11 mouse cellular contexts compared by ENCODE assay signal in the genomic region with DNA sequence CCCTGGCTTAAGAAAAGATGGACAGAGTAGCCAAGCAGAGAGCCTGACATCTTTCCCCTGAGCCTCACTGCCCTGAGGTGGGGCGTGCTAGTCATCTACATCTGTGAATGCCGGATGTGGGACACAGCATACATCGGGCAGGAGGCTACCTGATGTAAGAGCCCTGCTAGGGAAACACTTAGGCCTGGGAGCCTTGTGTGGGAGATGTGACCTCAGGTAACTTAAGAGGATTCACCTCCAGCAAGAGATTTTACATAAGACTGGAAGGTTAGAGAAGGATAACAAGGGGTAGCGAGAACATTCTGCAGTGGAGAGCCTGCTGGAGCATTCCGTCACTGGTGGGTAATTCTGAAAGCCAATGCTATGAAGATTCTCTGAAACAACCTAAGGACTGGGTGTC.
DNase-seq lines count a peak whose midpoint lies in the region; ATAC-seq lines count a peak whose summit lies in the region.
"Had no signal": no experiment of that assay in that cellular context is flagged by ENCODE, and none has a peak within 500 bp of the region (broad histone marks: within the 10 kb centered on the region; RNA-seq: fewer than 3 reads in every experiment).

No protein-coding gene starts in this region.

- no peaks in the 10 kb centered on the region for H3K27me3 ChIP-seq in intestine, embryonic 16.5 days (replicated peaks; ENCODE audit: control insufficient read depth, insufficient read depth, low read length)
- H3K27me3 ChIP-seq in intestine, embryonic 15.5 days (replicated peaks), result no peaks in the 10 kb centered on the region
- no peaks in the 10 kb centered on the region for H3K27me3 ChIP-seq in embryonic facial prominence, embryonic 14.5 days (replicated peaks; ENCODE audit: control insufficient read depth, insufficient read depth, low read length)
- H3K27me3 ChIP-seq in hindbrain, embryonic 13.5 days, result no peaks in the 10 kb centered on the region
- no peaks in the 10 kb centered on the region for H3K27me3 ChIP-seq in midbrain, embryonic 15.5 days (replicated peaks)

- no peak for DNase-seq in embryonic facial prominence, embryonic 14.5 days (ENCODE audit: low spot score)
- no peak for DNase-seq in cerebellum, adult 8-10 months
- DNase-seq in adrenal gland, postnatal 4 days (ENCODE audit: low spot score in 2 of 2), result no peak
- DNase-seq: heart, adult 2 months; lung, postnatal 14 days; right cerebral cortex, postnatal 25 days had no signal

- ATAC-seq in intestine, embryonic 16.5 days, result no peak
- no peak for ATAC-seq in intestine, embryonic 15.5 days
- ATAC-seq in embryonic facial prominence, embryonic 14.5 days (ENCODE audit: low read depth), result no peak
- ATAC-seq in hindbrain, embryonic 13.5 days (ENCODE audit: low FRiP score), result 0 out of 2 replicates have a peak, but pooled peaks have one; percentile 15
- no peak for ATAC-seq in midbrain, embryonic 15.5 days (replicated peaks)
- no peak for ATAC-seq in monocyte, adult 5-6 weeks (replicated peaks; ENCODE audit: insufficient number of reproducible peaks, low FRiP score, low TSS enrichment, poor library complexity, severe bottlenecking)

- H3K4me3 ChIP-seq in intestine, embryonic 16.5 days (ENCODE audit: low read length), result no peak overlapping the region
- no peak overlapping the region for H3K4me3 ChIP-seq in intestine, embryonic 15.5 days (replicated peaks)
- no peak overlapping the region for H3K4me3 ChIP-seq in embryonic facial prominence, embryonic 14.5 days (ENCODE audit: low read depth, low read length)
- H3K4me3 ChIP-seq in hindbrain, embryonic 13.5 days, result no peak overlapping the region
- H3K4me3 ChIP-seq in midbrain, embryonic 15.5 days, result no peak overlapping the region
- H3K4me3 ChIP-seq: heart, adult 2 months had no signal

- no peak overlapping the region for H3K4me2 ChIP-seq in intestine, embryonic 16.5 days (ENCODE audit: low read depth, low read length)
- H3K4me2 ChIP-seq in intestine, embryonic 15.5 days (replicated peaks), result no peak overlapping the region
- H3K4me2 ChIP-seq in embryonic facial prominence, embryonic 14.5 days (ENCODE audit: low read depth, low read length), result no peak overlapping the region
- H3K4me2 ChIP-seq in hindbrain, embryonic 13.5 days, result peak overlapping the region; percentile 23; the same call in 1 of the 2 replicates
- H3K4me2 ChIP-seq in midbrain, embryonic 15.5 days, result peak overlapping the region; percentile 25; the same call in 1 of the 2 replicates

- H3K4me1 ChIP-seq in intestine, embryonic 16.5 days (ENCODE audit: control insufficient read depth, insufficient read depth, low read length), result peaks cover 9% of the 10 kb centered on the region; the same call in 1 of the 2 replicates
- 0 out of 2 replicates have a peak, but pooled peaks cover 13% of the 10 kb centered on the region for H3K4me1 ChIP-seq in intestine, embryonic 15.5 days (replicated peaks)
- H3K4me1 ChIP-seq in embryonic facial prominence, embryonic 14.5 days (ENCODE audit: control insufficient read depth, insufficient read depth, low read length), result no peaks in the 10 kb centered on the region
- H3K4me1 ChIP-seq in hindbrain, embryonic 13.5 days (replicated peaks), result peaks cover 45% of the 10 kb centered on the region
- H3K4me1 ChIP-seq in midbrain, embryonic 15.5 days, result peaks cover 27% of the 10 kb centered on the region

- no peaks in the 10 kb centered on the region for H3K9me3 ChIP-seq in intestine, embryonic 16.5 days (ENCODE audit: control insufficient read depth, low read length)
- H3K9me3 ChIP-seq in intestine, embryonic 15.5 days, result no peaks in the 10 kb centered on the region
- no peaks in the 10 kb centered on the region for H3K9me3 ChIP-seq in embryonic facial prominence, embryonic 14.5 days (ENCODE audit: control insufficient read depth, low read length)
- no peaks in the 10 kb centered on the region for H3K9me3 ChIP-seq in hindbrain, embryonic 13.5 days
- no peaks in the 10 kb centered on the region for H3K9me3 ChIP-seq in midbrain, embryonic 15.5 days

- H3K9ac ChIP-seq in intestine, embryonic 16.5 days (ENCODE audit: low read depth, low read length), result 0 out of 2 replicates have a peak overlapping the region, but pooled peaks have one; percentile 21
- H3K9ac ChIP-seq in intestine, embryonic 15.5 days, result no peak overlapping the region
- H3K9ac ChIP-seq in embryonic facial prominence, embryonic 14.5 days (ENCODE audit: low read depth, low read length), result no peak overlapping the region
- peak overlapping the region; percentile 56 for H3K9ac ChIP-seq in hindbrain, embryonic 13.5 days
- H3K9ac ChIP-seq in midbrain, embryonic 15.5 days, result no peak overlapping the region; the same call in 1 of the 2 replicates

- peaks cover 3% of the 10 kb centered on the region for H3K36me3 ChIP-seq in intestine, embryonic 16.5 days (ENCODE audit: control insufficient read depth, insufficient read depth, low read length)
- H3K36me3 ChIP-seq in intestine, embryonic 15.5 days, result no peaks in the 10 kb centered on the region
- H3K36me3 ChIP-seq in embryonic facial prominence, embryonic 14.5 days (ENCODE audit: control insufficient read depth, insufficient read depth, low read length), result peaks cover 18% of the 10 kb centered on the region; the same call in 1 of the 2 replicates
- peaks cover 7% of the 10 kb centered on the region for H3K36me3 ChIP-seq in hindbrain, embryonic 13.5 days
- H3K36me3 ChIP-seq in midbrain, embryonic 15.5 days (replicated peaks), result no peaks in the 10 kb centered on the region

- peak overlapping the region; percentile 24; the same call in 1 of the 2 replicates for H3K27ac ChIP-seq in intestine, embryonic 16.5 days (ENCODE audit: low read length)
- H3K27ac ChIP-seq in intestine, embryonic 15.5 days, result no peak overlapping the region
- H3K27ac ChIP-seq in embryonic facial prominence, embryonic 14.5 days (replicated peaks; ENCODE audit: low read depth, low read length), result peak overlapping the region; percentile 52
- peak overlapping the region; percentile 89 for H3K27ac ChIP-seq in hindbrain, embryonic 13.5 days
- peak overlapping the region; percentile 74 for H3K27ac ChIP-seq in midbrain, embryonic 15.5 days

- WGBS in intestine, embryonic 16.5 days, result 83% methylated on average over 5 of the region's 5 CpGs
- WGBS in intestine, embryonic 15.5 days, result 74% methylated on average over 5 of the region's 5 CpGs
- 71% methylated on average over 5 of the region's 5 CpGs for WGBS in embryonic facial prominence, embryonic 14.5 days
- 29% methylated on average over 5 of the region's 5 CpGs for WGBS in hindbrain, embryonic 13.5 days
- 36% methylated on average over 5 of the region's 5 CpGs for WGBS in midbrain, embryonic 15.5 days

Comparison
In these comparisons a context has a peak if more than half of its experiments do, and no peak if none do; other contexts are left out.
1. H3K9ac ChIP-seq: peak in intestine, embryonic 16.5 days (single experiment) and hindbrain, embryonic 13.5 days (single experiment); none in intestine, embryonic 15.5 days (single experiment), embryonic facial prominence, embryonic 14.5 days (single experiment) and midbrain, embryonic 15.5 days (single experiment).
2. H3K4me2 ChIP-seq: peak in hindbrain, embryonic 13.5 days (single experiment) and midbrain, embryonic 15.5 days (single experiment); none in intestine, embryonic 16.5 days (single experiment), intestine, embryonic 15.5 days (single experiment) and embryonic facial prominence, embryonic 14.5 days (single experiment).